Mouse (Mus musculus): Measurements from ENCODE around the gene Gsdmc4. TPM values are rescaled to one million over a fixed set of nuclear protein-coding genes. Genes with fewer than 3 reads are reported as not detected.
"Not testable (repeated sequence)": the region's sequence is repeated elsewhere in the genome, so short reads cannot be mapped to it uniquely, and the experiment has no call there.

Gsdmc4 gene
- total RNA-seq, 1 experiment from 2014 or later = not detected

DNA sequence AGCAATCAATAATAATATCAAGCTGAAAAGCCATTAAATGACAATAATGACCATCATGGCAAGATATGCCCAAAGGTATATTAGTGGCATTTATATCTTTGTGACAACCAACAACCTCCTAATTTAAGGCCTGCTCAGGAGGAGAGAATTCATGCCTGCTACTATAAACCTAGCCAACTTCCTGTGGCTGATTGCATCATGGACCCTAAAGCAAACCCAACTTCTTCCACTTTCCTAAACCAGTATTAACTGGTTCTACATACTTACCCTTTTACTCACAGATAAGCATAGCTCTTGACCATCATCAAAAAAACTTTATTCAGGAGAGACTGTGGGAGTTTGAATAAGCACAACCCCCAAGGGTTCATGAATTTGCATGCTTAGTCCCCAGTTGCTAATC lies 35.9 kb downstream of the Gsdmc4 start:
- ATAC-seq (replicated peaks in 1 of 2; ENCODE audit: insufficient read depth in 1 of 2, low FRiP score in 2 of 2, low TSS enrichment in 1 of 2, low read depth in 1 of 2, poor library complexity in 2 of 2, severe bottlenecking in 2 of 2) = not testable (repeated sequence)

DNA sequence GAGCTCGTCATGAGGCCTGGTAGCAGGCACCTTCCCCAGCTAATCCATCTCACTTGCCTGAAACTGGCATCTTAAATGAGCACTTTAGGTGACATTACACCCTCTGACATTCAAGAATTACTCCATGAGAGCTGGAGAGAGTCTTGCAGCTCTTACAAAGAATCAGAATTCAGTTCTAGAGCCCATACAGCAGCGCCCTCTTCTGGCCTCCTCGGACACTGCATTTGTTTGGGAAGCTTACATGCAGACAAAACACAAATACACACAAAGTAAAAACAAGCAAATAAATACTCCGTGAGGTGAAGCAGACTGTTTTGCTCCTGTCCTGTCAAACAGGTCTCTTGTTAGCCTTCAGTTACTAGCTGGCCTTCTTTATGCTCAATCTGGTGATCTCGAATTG lies 50.1 kb downstream of the Gsdmc4 start:
- ATAC-seq (replicated peaks in 1 of 2; ENCODE audit: insufficient read depth in 1 of 2, low FRiP score in 2 of 2, low TSS enrichment in 1 of 2, low read depth in 1 of 2, poor library complexity in 2 of 2, severe bottlenecking in 2 of 2) = not testable (repeated sequence)

Other genes with a start within 250 kb of the Gsdmc4 start
- not detected in 2 replicates for gene Gsdmc2, start 67.1 kb downstream of the Gsdmc4 start, total RNA-seq (2017)
- gene Gsdmc3, start 33.7 kb downstream of the Gsdmc4 start, total RNA-seq (2017) = not detected in 2 replicates
- 126 and 133 TPM in 2 replicates for gene Fam49b, start 148.2 kb upstream of the Gsdmc4 start, total RNA-seq (2017)